ENCODE assay signal across 21 mouse cellular contexts in genomic region chr5:112962166-112962565, GRCm38 (mm10). TPM values are rescaled to one million over a fixed set of nuclear protein-coding genes. Genes with fewer than 3 reads are reported as not detected.
DNase-seq lines count a peak whose midpoint lies in the region; TF ChIP-seq lines count a peak whose summit lies in the region.
"Had no signal": no experiment of that assay in that cellular context is flagged by ENCODE, and none has a peak within 500 bp of the region (broad histone marks: within the 10 kb centered on the region; RNA-seq: fewer than 3 reads in every experiment).

No protein-coding gene starts in this region.

- peaks cover 5% of the 10 kb centered on the region; the same call in 1 of the 2 replicates for H3K4me1 ChIP-seq in embryonic fibroblast, embryonic 13.5 days (ENCODE audit: control insufficient read depth, insufficient read depth, low read length)

- no peak overlapping the region for H3K27ac ChIP-seq in gastrocnemius, adult 2 months
- 0 out of 2 replicates have a peak overlapping the region, but pooled peaks have one; percentile 23 for H3K27ac ChIP-seq in embryonic fibroblast, embryonic 13.5 days (ENCODE audit: insufficient read depth, low read length)
- H3K27ac ChIP-seq in layer of hippocampus, adult 2 months = no peak overlapping the region
- H3K27ac ChIP-seq: forebrain, embryonic 13.5 days; hindbrain, embryonic 12.5 days; hindbrain, embryonic 15.5 days had no signal

- DNase-seq in gastrocnemius, adult 2 months = peak; percentile 34
- DNase-seq in gastrocnemius, postnatal 25 days = no peak
- peak; percentile 43 to 56 for DNase-seq in kidney, postnatal 4 days
- no peak for DNase-seq in kidney, postnatal 25 days
- DNase-seq in layer of hippocampus, adult 2 months (ENCODE audit: low spot score in 2 of 2) = no peak
- DNase-seq: adrenal gland, postnatal 10 days; adrenal gland, postnatal 36 days; B cell, adult 2 months; cerebellum, adult 18-20 months; cerebellum, adult 9-10 months; cerebellum, postnatal 14 days; heart, adult 11 months had no signal

- intact Hi-C loops in gastrocnemius, adult 2 months (cut with DNase I) = no loop called here

- no peak overlapping the region for H3K4me3 ChIP-seq in gastrocnemius, adult 2 months
- no peak overlapping the region for H3K4me3 ChIP-seq in embryonic fibroblast, embryonic 13.5 days (ENCODE audit: insufficient read depth, low read length)
- H3K4me3 ChIP-seq in layer of hippocampus, adult 2 months = no peak overlapping the region
- H3K4me3 ChIP-seq: embryonic facial prominence, embryonic 12.5 days; forebrain, embryonic 10.5 days; forebrain, embryonic 13.5 days; hindbrain, embryonic 12.5 days; hindbrain, embryonic 15.5 days had no signal

- no peak for TF ChIP-seq POLR2A in embryonic fibroblast, embryonic 13.5 days (IDR thresholded peaks at IDR 0.05; ENCODE audit: low read depth, low read length)

- no peak for TF ChIP-seq CTCF in gastrocnemius, adult 2 months (IDR thresholded peaks at IDR 0.05)
- no peak for TF ChIP-seq CTCF in embryonic fibroblast, embryonic 13.5 days (IDR thresholded peaks at IDR 0.05; ENCODE audit: borderline replicate concordance, insufficient read depth, low read length)
- TF ChIP-seq CTCF in layer of hippocampus, adult 2 months (conservative IDR thresholded peaks at IDR 0.05) = no peak

RNA-seq across cellular contexts. Expression of gene Grk3, which starts 53.4 kb away (rescaled TPM):
- 1 to 10 TPM; 4.6 to 5.0 TPM for total RNA-seq in gastrocnemius, adult 2 months (2021)
- total RNA-seq in gastrocnemius, postnatal 25 days (2021) = 1 to 10 TPM; 3.6 to 4.5 TPM
- polyA plus RNA-seq in embryonic fibroblast, embryonic 13.5 days (2011; ENCODE audit: insufficient read length, low read depth, missing spikeins) = 0.35 and 0.74 TPM in 2 replicates
- total RNA-seq in layer of hippocampus, adult 2 months (2021) = 10 to 100 TPM; 80.3 to 84.6 TPM
- total RNA-seq: CH12.LX had no signal
- polyA plus RNA-seq: G1E, Patski had no signal

Comparison
In these comparisons a context has a peak if more than half of its experiments do, and no peak if none do; other contexts are left out.
1. DNase-seq: peak in gastrocnemius, adult 2 months (single experiment) and kidney, postnatal 4 days (2 of 2); none in gastrocnemius, postnatal 25 days (single experiment), kidney, postnatal 25 days (0 of 2) and layer of hippocampus, adult 2 months (0 of 2).
2. RNA of gene Grk3, which starts 53.4 kb away (total RNA-seq): 80.3 to 84.6 TPM in layer of hippocampus, adult 2 months; 4.6 to 5.0 TPM in gastrocnemius, adult 2 months and 3.6 to 4.5 TPM in gastrocnemius, postnatal 25 days; every median in the first group is over 10 times any median in the second.